ENCODE assay signal across 18 mouse cellular contexts in the genomic region with DNA sequence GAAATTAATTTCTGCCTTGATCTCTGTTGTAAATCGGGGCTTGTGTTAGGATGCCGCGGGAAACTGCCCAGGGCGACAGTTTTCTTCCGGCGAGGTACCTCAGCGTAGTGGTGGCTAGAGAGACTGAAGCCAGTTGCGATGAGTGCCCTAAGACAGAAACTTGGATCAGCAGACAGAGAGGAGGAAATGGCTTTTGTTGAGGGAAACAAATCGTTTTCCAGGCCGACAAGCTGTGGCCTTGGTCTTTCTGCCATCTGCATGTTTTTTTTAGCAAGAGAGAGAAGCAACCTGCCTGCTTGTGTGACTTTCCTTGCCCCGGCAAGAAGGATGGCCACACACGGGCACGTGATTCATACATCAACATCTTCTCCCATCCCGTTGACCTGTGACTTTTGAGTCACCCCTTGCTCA. TPM values are rescaled to one million over a fixed set of nuclear protein-coding genes. Genes with fewer than 3 reads are reported as not detected.
DNase-seq lines count a peak whose midpoint lies in the region; ATAC-seq and TF ChIP-seq lines count a peak whose summit lies in the region.
"Had no signal": no experiment of that assay in that cellular context is flagged by ENCODE, and none has a peak within 500 bp of the region (broad histone marks: within the 10 kb centered on the region; RNA-seq: fewer than 3 reads in every experiment).

No protein-coding gene starts in this region.

- no peak overlapping the region for H3K4me2 ChIP-seq in neural tube, embryonic 15.5 days

- H3K27me3 ChIP-seq in cerebellum, adult 2 months (ENCODE audit: control insufficient read depth, insufficient read depth, low read length), result no peaks in the 10 kb centered on the region
- H3K27me3 ChIP-seq in neural tube, embryonic 15.5 days (replicated peaks), result no peaks in the 10 kb centered on the region

- peaks cover 48% of the 10 kb centered on the region for H3K4me1 ChIP-seq in cerebellum, adult 2 months (ENCODE audit: control insufficient read depth, insufficient read depth, low read length)
- peaks cover 41% of the 10 kb centered on the region for H3K4me1 ChIP-seq in neural tube, embryonic 15.5 days

- intact Hi-C loops in heart, postnatal 14 days (cut with DNase I), result no loop called here

- ATAC-seq in neural tube, embryonic 15.5 days (ENCODE audit: low FRiP score), result no peak
- ATAC-seq: midbrain, embryonic 16.5 days had no signal

- no peaks in the 10 kb centered on the region for H3K36me3 ChIP-seq in neural tube, embryonic 15.5 days
- H3K36me3 ChIP-seq: G1E; heart, embryonic 10.5 days had no signal

- peak overlapping the region; percentile 4 for H3K27ac ChIP-seq in cerebellum, adult 2 months (ENCODE audit: insufficient read depth, low read length)
- peak overlapping the region; percentile 70 for H3K27ac ChIP-seq in layer of hippocampus, adult 2 months
- 0 out of 2 replicates have a peak overlapping the region, but pooled peaks have one; percentile 1 for H3K27ac ChIP-seq in neural tube, embryonic 15.5 days (replicated peaks)
- H3K27ac ChIP-seq: heart, embryonic 10.5 days had no signal

- WGBS in cerebellum, adult 2 months, result 6% methylated on average over 14 of the region's 14 CpGs
- WGBS in neural tube, embryonic 15.5 days, result 64% methylated on average over 14 of the region's 14 CpGs

- no peak for TF ChIP-seq POLR2A in cerebellum, adult 2 months (IDR thresholded peaks at IDR 0.05; ENCODE audit: borderline replicate concordance, insufficient read depth, low read length)

- no peak overlapping the region for H3K9ac ChIP-seq in neural tube, embryonic 15.5 days (replicated peaks)

- H3K9me3 ChIP-seq in neural tube, embryonic 15.5 days (replicated peaks), result no peaks in the 10 kb centered on the region
- H3K9me3 ChIP-seq: G1E; heart, embryonic 10.5 days had no signal

- DNase-seq in cerebellum, adult 2 months, result peak; percentile 62 to 70
- DNase-seq in cerebellum, adult 11 months, result no peak
- DNase-seq in layer of hippocampus, adult 2 months (ENCODE audit: low spot score in 2 of 2), result no peak
- DNase-seq in layer of hippocampus, postnatal 14 days (ENCODE audit: low spot score in 2 of 2), result no peak
- DNase-seq in cerebellum, adult 8-10 months, result peak; percentile 47
- no peak for DNase-seq in heart, postnatal 14 days
- DNase-seq in frontal cortex, adult 2 months (ENCODE audit: extremely low spot score in 1 of 2, low spot score in 1 of 2), result no peak
- DNase-seq: gastrocnemius, postnatal 10 days; heart, postnatal 4 days; kidney, adult 18-20 months; liver; lung, adult 2 months; spleen, adult 18-20 months; thymus, adult 18-20 months had no signal

- H3K4me3 ChIP-seq in cerebellum, adult 2 months (replicated peaks; ENCODE audit: insufficient read depth, low read depth, low read length), result no peak overlapping the region
- H3K4me3 ChIP-seq in layer of hippocampus, adult 2 months, result no peak overlapping the region; the same call in 1 of the 2 replicates
- no peak overlapping the region for H3K4me3 ChIP-seq in neural tube, embryonic 15.5 days (replicated peaks)
- H3K4me3 ChIP-seq: heart, embryonic 10.5 days had no signal

- no peak for TF ChIP-seq CTCF in cerebellum, adult 2 months (IDR thresholded peaks at IDR 0.05; ENCODE audit: borderline replicate concordance, insufficient read depth, low read depth, low read length)
- TF ChIP-seq CTCF in layer of hippocampus, adult 2 months (conservative IDR thresholded peaks at IDR 0.05), result no peak

RNA-seq across cellular contexts. Expression of gene Abtb1, which starts 47.2 kb away (rescaled TPM):
- polyA plus RNA-seq in cerebellum, adult 2 months (2012; rRNA removed), result 116 TPM in 2 replicates
- 10 to 100 TPM; 33.4 to 37.1 TPM for total RNA-seq in layer of hippocampus, adult 2 months (2021)
- total RNA-seq in layer of hippocampus, postnatal 14 days (2021), result 10 to 100 TPM; 25.8 to 32.1 TPM
- 42.4 and 45.4 TPM in 2 replicates for polyA plus RNA-seq in neural tube, embryonic 15.5 days (2015; fragmentation: Nextera tagmentation; extraction: Ambion mirVana)
- total RNA-seq in heart, postnatal 14 days (2021), result 10 to 100 TPM; 23.4 to 24.3 TPM
- 75.4 and 82.3 TPM in 2 replicates for polyA plus RNA-seq in frontal cortex, adult 2 months (2012; rRNA removed)

Comparison
In these comparisons a context has a peak if more than half of its experiments do, and no peak if none do; other contexts are left out.
1. DNase-seq: peak in cerebellum, adult 2 months (2 of 2) and cerebellum, adult 8-10 months (single experiment); none in cerebellum, adult 11 months (single experiment), layer of hippocampus, adult 2 months (0 of 2), layer of hippocampus, postnatal 14 days (0 of 2), heart, postnatal 14 days (0 of 2) and frontal cortex, adult 2 months (0 of 2).
2. H3K27ac ChIP-seq: peak in every context shown above with its lines; median percentile 70 in layer of hippocampus, adult 2 months; 4 in cerebellum, adult 2 months; 1 in neural tube, embryonic 15.5 days.